Mouse (Mus musculus) stomach, embryonic 16.5 days (tissue): ENCODE results near the gene Atp2b1. TPM values are rescaled to one million over a fixed set of nuclear protein-coding genes. Genes with fewer than 3 reads are reported as not detected.

Source experiments
- ATAC-seq: fragments of 200-750 bp; cut with Nextera tagmentation; 2 replicates; pipeline ENCODE4 v1.8.0; 2017; ENCODE audit warnings: moderate number of reproducible peaks, moderate TSS enrichment; ENCODE audit not compliant: insufficient read depth, low FRiP score
- H3K27ac ChIP-seq: fragments of 300-500 bp; sonication (generic); 2 replicates; pipeline ENCODE4 v1.5.1; 2014; ENCODE audit warnings: low read length
- H3K27me3 ChIP-seq: fragments of 300-500 bp; sonication (generic); 2 replicates; pipeline ENCODE4 v1.6.1; 2014; ENCODE audit warnings: low read length, control low read depth, mixed read lengths; ENCODE audit not compliant: control insufficient read depth, insufficient read depth
- H3K36me3 ChIP-seq: fragments of 300-500 bp; sonication (generic); 2 replicates; pipeline ENCODE4 v1.6.1; 2014; ENCODE audit warnings: low read length; ENCODE audit not compliant: control insufficient read depth, insufficient read depth
- H3K4me1 ChIP-seq: fragments of 300-500 bp; sonication (generic); 2 replicates; pipeline ENCODE4 v1.6.1; 2014; ENCODE audit warnings: low read length, control low read depth, mixed read lengths; ENCODE audit not compliant: control insufficient read depth, insufficient read depth
- H3K4me2 ChIP-seq: fragments of 300-500 bp; sonication (generic); 2 replicates; pipeline ENCODE4 v1.6.1; 2014; ENCODE audit warnings: low read depth, low read length, mixed read lengths
- H3K4me3 ChIP-seq: fragments of 300-500 bp; sonication (generic); replicated peaks from 2 replicates; pipeline ENCODE4 v1.5.1; 2014; ENCODE audit warnings: mild to moderate bottlenecking, low read length
- H3K9ac ChIP-seq: fragments of 300-500 bp; sonication (generic); 2 replicates; pipeline ENCODE4 v1.6.1; 2014; ENCODE audit warnings: low read length
- H3K9me3 ChIP-seq: fragments of 300-500 bp; sonication (generic); replicated peaks from 2 replicates; pipeline ENCODE4 v1.6.1; 2016; ENCODE audit warnings: low read length, control low read depth; ENCODE audit not compliant: control insufficient read depth
- WGBS: fragments of 180-500 bp; shearing (Covaris S2); extraction: QIAGEN DNeasy Blood & Tissue Kit; methylation state at CpG from one replicate; pipeline ENCODE4 v1.1.7; 2014; 5-methylcytosine and 5-hydroxymethylcytosine counted together
- polyA plus RNA-seq: library from polyadenylated mRNA; unstranded; fragments of >200 nt; fragmentation: Nextera tagmentation; extraction: Ambion mirVana; gene quantifications from 2 replicates; pipeline ENCODE4 v1.2.1, GENCODE M21; 2015

Atp2b1 gene
- polyA plus RNA-seq, 1 experiment from 2014 or later, result 119 TPM

DNA sequence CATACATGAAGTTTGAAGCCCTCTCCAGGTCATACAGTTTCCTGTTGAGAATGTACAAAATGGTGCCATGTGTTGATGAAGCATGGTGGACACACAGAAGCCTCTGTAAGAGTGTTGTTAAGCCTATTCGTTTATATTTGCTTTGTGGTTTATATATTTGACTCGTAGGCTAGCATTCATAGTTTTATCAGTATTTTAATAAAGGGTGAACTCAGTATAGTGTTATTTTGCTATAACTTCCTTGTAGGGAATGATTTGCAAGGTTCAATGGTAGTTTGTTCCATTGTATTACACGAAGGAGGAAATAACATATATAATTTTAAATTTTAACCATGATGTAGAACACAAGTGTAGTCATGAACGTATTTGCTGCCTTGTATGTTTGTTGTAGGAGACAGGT, 25.9 kb downstream of the Atp2b1 start:
- H3K27ac ChIP-seq, result no peak overlapping the region
- no peak overlapping the region for H3K4me2 ChIP-seq
- H3K27me3 ChIP-seq, result no peaks in the 10 kb centered on the region
- H3K9me3 ChIP-seq, result no peaks in the 10 kb centered on the region
- no peak overlapping the region for H3K9ac ChIP-seq
- ATAC-seq, result no peak
- no peak overlapping the region for H3K4me3 ChIP-seq
- no peaks in the 10 kb centered on the region; the same call in 1 of the 2 replicates for H3K36me3 ChIP-seq
- H3K4me1 ChIP-seq, result no peaks in the 10 kb centered on the region
- WGBS, result 78% methylated on average over 4 of the region's 4 CpGs

DNA sequence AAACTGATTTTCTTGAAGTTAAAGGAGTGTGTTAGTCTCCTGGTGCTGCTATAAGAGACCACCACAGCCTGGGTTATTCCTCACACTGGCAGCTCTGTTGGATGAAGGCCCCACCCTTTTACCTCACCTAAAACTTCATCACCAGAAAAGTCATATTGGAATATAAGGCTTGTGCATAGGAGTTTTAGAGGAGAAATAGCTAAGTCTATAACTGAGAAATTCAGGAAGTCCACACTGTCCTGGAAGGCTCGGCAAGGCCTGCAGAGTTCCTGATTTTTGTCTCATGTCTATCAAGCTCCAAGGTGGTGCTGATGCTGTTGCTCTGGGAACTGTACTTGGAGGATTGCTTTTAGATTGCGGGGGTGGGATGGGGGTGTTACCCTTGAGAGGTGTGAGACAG, 26.6 kb downstream of the Atp2b1 start:
- Histone ChIP-seq H3K36me3 (no peaks in the 10 kb centered on the region; the same call in 1 of the 2 replicates), H3K9ac (no peak overlapping the region), H3K4me2 (no peak overlapping the region), H3K4me3 (no peak overlapping the region), H3K9me3 (no peaks in the 10 kb centered on the region), H3K27me3 (no peaks in the 10 kb centered on the region), H3K4me1 (no peaks in the 10 kb centered on the region), H3K27ac (no peak overlapping the region)
- ATAC-seq, result no peak
- 85% methylated on average over 2 of the region's 2 CpGs for WGBS

DNA sequence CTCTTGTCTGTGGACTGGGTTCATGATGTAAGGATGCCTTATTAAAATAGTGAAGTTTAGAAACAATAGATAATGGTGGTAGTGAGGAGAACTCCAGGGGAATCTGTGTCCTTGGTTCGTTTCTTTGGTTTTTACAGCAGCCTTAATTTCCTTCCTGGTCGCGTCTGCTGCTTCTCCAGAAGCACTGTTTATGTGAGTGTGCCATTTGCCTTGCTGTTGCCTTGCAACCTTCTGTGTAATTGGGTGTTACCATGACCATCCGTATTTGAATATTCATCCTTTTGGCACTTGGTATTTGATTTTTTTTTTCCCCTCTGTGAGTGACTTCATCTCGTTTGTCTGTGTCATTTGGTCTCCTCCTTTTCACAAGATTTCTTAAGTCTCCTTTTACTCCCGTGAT, 27.8 kb downstream of the Atp2b1 start:
- 62% methylated on average over 6 of the region's 6 CpGs for WGBS

DNA sequence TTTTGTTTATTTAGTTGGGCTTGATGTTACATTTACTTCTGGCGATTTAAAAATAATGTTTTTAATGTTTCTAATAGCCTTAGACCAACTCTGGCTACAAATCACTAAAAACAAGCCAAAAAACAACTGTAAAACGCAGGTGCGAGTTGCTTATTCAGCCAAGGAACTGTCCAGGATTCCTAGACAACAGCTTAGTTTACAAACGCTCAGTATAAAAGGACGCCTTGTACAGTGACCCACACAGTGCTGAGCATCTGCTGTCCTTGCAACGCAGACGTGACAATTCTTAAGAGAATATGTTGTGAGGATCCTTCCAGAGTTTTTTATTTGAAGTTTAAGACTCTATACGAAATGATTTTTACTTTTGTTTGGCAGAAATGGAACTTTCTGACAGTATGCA, 28.8 kb downstream of the Atp2b1 start:
- peaks cover 9% of the 10 kb centered on the region; the same call in 1 of the 2 replicates for H3K4me1 ChIP-seq
- WGBS, result 81% methylated on average over 8 of the region's 8 CpGs
- no peaks in the 10 kb centered on the region for H3K9me3 ChIP-seq
- H3K36me3 ChIP-seq, result no peaks in the 10 kb centered on the region; the same call in 1 of the 2 replicates
- H3K9ac ChIP-seq, result no peak overlapping the region
- H3K4me2 ChIP-seq, result no peak overlapping the region
- no peak overlapping the region for H3K27ac ChIP-seq
- no peaks in the 10 kb centered on the region for H3K27me3 ChIP-seq
- H3K4me3 ChIP-seq, result no peak overlapping the region
- no peak for ATAC-seq

More for the DNA sequence above, 27.8 kb downstream of the Atp2b1 start:
- H3K9ac ChIP-seq, result no peak overlapping the region
- no peaks in the 10 kb centered on the region for H3K27me3 ChIP-seq
- no peak overlapping the region for H3K4me3 ChIP-seq
- no peak for ATAC-seq
- peaks cover 1% of the 10 kb centered on the region; the same call in 1 of the 2 replicates for H3K4me1 ChIP-seq
- no peaks in the 10 kb centered on the region; the same call in 1 of the 2 replicates for H3K36me3 ChIP-seq
- H3K9me3 ChIP-seq, result no peaks in the 10 kb centered on the region
- no peak overlapping the region for H3K27ac ChIP-seq
- no peak overlapping the region for H3K4me2 ChIP-seq

DNA sequence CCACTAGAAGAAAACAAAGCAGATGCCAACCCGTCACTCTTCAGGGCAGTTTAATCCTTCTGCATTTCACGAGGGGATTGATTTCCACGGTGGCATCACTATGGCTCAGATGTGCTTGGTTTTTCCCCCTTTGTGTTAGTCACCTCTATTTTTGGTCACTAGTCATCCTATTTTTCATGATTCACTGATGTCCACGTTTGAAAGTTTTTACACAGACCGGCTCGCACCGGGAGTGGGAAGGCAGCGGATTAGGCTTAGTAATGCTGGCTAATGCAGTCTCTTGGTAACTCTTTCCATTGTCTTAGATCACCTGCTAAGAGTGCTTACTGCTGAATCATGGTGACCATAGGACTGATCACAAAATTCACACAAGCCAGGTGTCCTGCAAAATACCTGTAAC, 29.7 kb downstream of the Atp2b1 start:
- 85% methylated on average over 8 of the region's 8 CpGs for WGBS
- no peak for ATAC-seq
- no peak overlapping the region for H3K27ac ChIP-seq
- no peak overlapping the region for H3K4me2 ChIP-seq
- H3K4me1 ChIP-seq, result peaks cover 12% of the 10 kb centered on the region; the same call in 1 of the 2 replicates
- no peaks in the 10 kb centered on the region for H3K27me3 ChIP-seq
- H3K4me3 ChIP-seq, result no peak overlapping the region
- H3K36me3 ChIP-seq, result no peaks in the 10 kb centered on the region
- no peak overlapping the region for H3K9ac ChIP-seq
- H3K9me3 ChIP-seq, result no peaks in the 10 kb centered on the region

DNA sequence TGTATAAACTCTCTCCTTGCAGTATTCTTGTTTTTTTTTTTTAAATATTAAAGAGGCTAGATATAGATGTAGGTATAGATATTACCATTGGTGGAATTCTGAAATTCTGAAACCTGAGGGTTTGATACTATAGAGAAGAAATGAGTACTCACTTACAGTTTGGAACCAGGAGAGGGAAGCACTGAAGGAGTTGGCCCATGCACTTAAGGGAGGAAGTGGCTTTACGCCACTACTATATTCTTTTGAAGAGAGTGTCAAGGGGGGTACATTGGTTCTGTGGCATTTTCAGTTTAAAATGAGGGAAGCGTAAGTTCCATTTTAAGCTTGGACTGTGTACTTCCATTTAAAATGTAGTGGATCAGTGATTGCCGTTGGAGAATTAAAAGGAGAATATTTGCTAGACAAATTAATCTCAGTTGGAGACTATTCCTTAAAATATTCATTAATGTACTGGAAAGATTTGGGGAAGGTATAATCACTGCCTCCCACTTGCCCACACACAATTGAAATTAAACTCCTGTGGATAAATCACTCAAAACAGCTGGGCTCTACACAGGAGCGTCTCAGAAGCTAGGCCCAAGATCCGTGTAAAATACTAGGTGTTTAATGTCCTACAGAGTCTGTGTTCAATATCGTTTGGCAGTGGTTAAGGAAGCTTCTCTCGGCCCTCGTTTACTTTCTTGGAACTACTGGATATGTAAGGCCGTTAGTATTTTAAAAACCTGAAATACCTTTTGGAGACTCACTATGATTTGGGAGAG, 32.0 kb downstream of the Atp2b1 start:
- H3K36me3 ChIP-seq, result no peaks in the 10 kb centered on the region
- H3K9ac ChIP-seq, result no peak overlapping the region
- no peak overlapping the region for H3K4me2 ChIP-seq
- no peaks in the 10 kb centered on the region for H3K9me3 ChIP-seq
- WGBS, result 65% methylated on average over 9 of the region's 9 CpGs
- H3K27ac ChIP-seq, result no peak overlapping the region
- H3K4me1 ChIP-seq, result peaks cover 12% of the 10 kb centered on the region; the same call in 1 of the 2 replicates
- no peak for ATAC-seq
- H3K27me3 ChIP-seq, result no peaks in the 10 kb centered on the region
- no peak overlapping the region for H3K4me3 ChIP-seq

DNA sequence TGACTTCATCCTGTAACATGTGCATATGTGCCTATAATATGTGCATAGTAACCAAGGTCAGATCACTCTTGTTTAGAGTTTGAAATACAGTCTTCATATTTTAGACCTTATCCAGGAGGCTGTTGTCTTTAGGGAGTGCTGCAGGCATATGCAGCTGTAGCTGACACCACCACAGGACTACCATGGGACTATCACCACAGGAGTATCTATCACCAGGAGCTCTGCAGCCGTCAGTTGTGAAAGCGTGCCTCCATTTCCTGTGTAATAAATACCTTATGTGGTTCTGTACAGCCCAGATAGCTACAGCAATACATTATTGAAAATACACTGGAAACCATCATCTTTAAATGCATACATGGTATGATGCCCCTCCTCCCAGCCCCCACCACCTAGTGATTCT, 33.0 kb downstream of the Atp2b1 start:
- peaks cover 12% of the 10 kb centered on the region; the same call in 1 of the 2 replicates for H3K4me1 ChIP-seq
- ATAC-seq, result no peak
- no peak overlapping the region for H3K9ac ChIP-seq
- no peak overlapping the region for H3K4me2 ChIP-seq
- H3K4me3 ChIP-seq, result no peak overlapping the region
- no peaks in the 10 kb centered on the region for H3K27me3 ChIP-seq
- 36% methylated on average over 2 of the region's 2 CpGs for WGBS
- no peak overlapping the region; the same call in 1 of the 2 replicates for H3K27ac ChIP-seq
- no peaks in the 10 kb centered on the region for H3K9me3 ChIP-seq
- H3K36me3 ChIP-seq, result no peaks in the 10 kb centered on the region

DNA sequence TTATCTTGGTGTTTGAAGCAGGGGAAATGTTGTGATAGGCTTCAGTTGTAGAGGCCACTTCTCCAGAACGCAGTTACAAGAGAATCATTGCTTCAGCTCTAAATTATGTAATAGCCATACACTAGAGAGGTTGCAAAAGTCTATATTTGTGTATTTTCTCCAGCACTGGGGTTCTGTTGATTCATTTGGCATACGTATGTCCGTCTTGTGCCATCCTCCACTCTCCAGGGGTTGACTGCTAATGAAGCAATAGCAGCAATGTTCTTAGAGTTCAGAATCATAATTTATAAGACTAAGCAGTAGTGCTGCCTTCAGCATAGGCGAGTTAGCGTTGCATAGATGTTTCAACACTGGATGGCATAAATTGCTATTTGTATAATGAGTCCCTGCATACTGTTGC, 33.9 kb downstream of the Atp2b1 start:
- no peak for ATAC-seq
- peaks cover 12% of the 10 kb centered on the region; the same call in 1 of the 2 replicates for H3K4me1 ChIP-seq
- 75% methylated on average over 5 of the region's 5 CpGs for WGBS
- H3K36me3 ChIP-seq, result no peaks in the 10 kb centered on the region
- H3K4me2 ChIP-seq, result no peak overlapping the region
- H3K27ac ChIP-seq, result no peak overlapping the region
- no peaks in the 10 kb centered on the region for H3K9me3 ChIP-seq
- no peak overlapping the region for H3K4me3 ChIP-seq
- no peak overlapping the region for H3K9ac ChIP-seq
- no peaks in the 10 kb centered on the region for H3K27me3 ChIP-seq

DNA sequence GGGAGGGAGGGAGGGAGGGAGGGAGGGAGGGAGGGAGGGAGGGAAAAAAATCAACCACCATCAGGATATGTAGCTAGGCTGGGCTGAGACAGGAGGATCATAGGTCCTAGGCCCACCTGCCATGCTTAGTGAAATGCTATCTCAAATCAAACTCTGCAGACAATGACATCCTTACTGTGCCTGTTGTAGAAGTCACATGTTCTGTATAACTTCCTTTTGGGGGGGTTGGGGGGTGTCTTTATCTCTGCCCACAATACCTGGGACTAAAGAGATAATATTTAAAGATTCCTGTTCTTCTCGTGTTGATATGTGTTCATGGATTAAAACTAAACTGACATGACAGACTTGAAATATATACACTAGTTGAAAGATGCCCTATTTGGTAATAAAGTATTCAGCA, 35.5 kb downstream of the Atp2b1 start:
- no peak for ATAC-seq
- no peaks in the 10 kb centered on the region for H3K9me3 ChIP-seq
- no peaks in the 10 kb centered on the region for H3K36me3 ChIP-seq
- H3K4me1 ChIP-seq, result peaks cover 12% of the 10 kb centered on the region; the same call in 1 of the 2 replicates
- no peak overlapping the region for H3K9ac ChIP-seq
- no peak overlapping the region for H3K27ac ChIP-seq
- no peak overlapping the region for H3K4me2 ChIP-seq
- 46% methylated on average over 1 of the region's 1 CpGs for WGBS
- no peaks in the 10 kb centered on the region for H3K27me3 ChIP-seq
- no peak overlapping the region for H3K4me3 ChIP-seq
